Mouse (Mus musculus) CH12.LX (cell line): ENCODE data around the gene Mrps7. TPM values are rescaled to one million over a fixed set of nuclear protein-coding genes. Genes with fewer than 3 reads are reported as not detected.

ENCODE experiments used
- DNase-seq: peaks from one replicate; pipeline ENCODE4 v3.0.0-alpha.2; 2013; ENCODE audit errors: extremely low read depth
- H3K27ac ChIP-seq: 2 replicates; pipeline ENCODE4 v1.5.1; 2012; ENCODE audit warnings: low read depth, mild to moderate bottlenecking, control low read depth, moderate library complexity; ENCODE audit not compliant: insufficient read depth
- H3K27me3 ChIP-seq: replicated peaks from 2 replicates; pipeline ENCODE3; 2012; ENCODE audit warnings: inconsistent platforms
- H3K36me3 ChIP-seq, 2 experiments: replicated peaks in 1 of 2; 2 replicates each; pipeline versions ENCODE3 to v1.6.1; 2012; ENCODE audit warnings: inconsistent platforms in 1 of 2, low read length in 1 of 2, mild to moderate bottlenecking in 1 of 2, mixed read lengths in 1 of 2, moderate library complexity in 1 of 2; ENCODE audit not compliant: control insufficient read depth in 1 of 2, insufficient read depth in 1 of 2
- H3K4me1 ChIP-seq, 2 experiments: 2 replicates each; pipeline ENCODE4 v1.6.1; 2012; ENCODE audit warnings: inconsistent platforms in 1 of 2, moderate library complexity in 1 of 2; ENCODE audit not compliant: insufficient read depth in 2 of 2, control insufficient read depth in 1 of 2
- H3K4me2 ChIP-seq: 2 replicates; pipeline ENCODE4 v1.6.1; 2012; ENCODE audit warnings: low read depth, mild to moderate bottlenecking, control low read depth; ENCODE audit not compliant: poor library complexity, insufficient read depth, severe bottlenecking
- H3K4me3 ChIP-seq, 3 experiments: fragments of 150-350 bp in 1 of 3; sonication (generic) in 1 of 3; replicated peaks in 1 of 3; 2 replicates each; pipeline versions ENCODE3 to v1.5.1; 2011 to 2012; ENCODE audit warnings: low read depth in 2 of 3, low read length in 2 of 3, mild to moderate bottlenecking in 2 of 3, moderate library complexity in 2 of 3, control low read depth in 1 of 3, improper control_type of control experiment in 1 of 3, inconsistent platforms in 1 of 3, mixed read lengths in 1 of 3; ENCODE audit not compliant: poor library complexity in 1 of 3
- H3K79me2 ChIP-seq: replicated peaks from 2 replicates; pipeline ENCODE4 v1.6.1; 2012; ENCODE audit warnings: mild to moderate bottlenecking, moderate library complexity; ENCODE audit not compliant: control insufficient read depth, poor library complexity, insufficient read depth, severe bottlenecking; ENCODE audit errors: extremely low read depth
- H3K9ac ChIP-seq: 2 replicates; pipeline ENCODE4 v1.6.1; 2012; ENCODE audit warnings: low read depth, mild to moderate bottlenecking, control low read depth, moderate library complexity; ENCODE audit not compliant: insufficient read depth
- H3K9me3 ChIP-seq: replicated peaks from 2 replicates; pipeline ENCODE3; 2012; ENCODE audit warnings: low read length, inconsistent platforms, mixed read lengths
- CHD1 ChIP-seq: IDR thresholded peaks from 2 replicates; pipeline ENCODE4 v1.6.1; 2012; ENCODE audit warnings: low read depth, low read length, improper control_type of control experiment, inconsistent platforms
- CHD2 ChIP-seq: IDR thresholded peaks from 2 replicates; pipeline ENCODE4 v1.6.1; 2011; ENCODE audit warnings: low read length, improper control_type of control experiment
- CTCF ChIP-seq, 2 experiments: IDR thresholded peaks in 1 of 2; conservative IDR thresholded peaks in 1 of 2; 2 replicates each; pipeline ENCODE4 v1.5.1; 2011 to 2012; ENCODE audit warnings: low read depth in 2 of 2, low read length in 2 of 2, improper control_type of control experiment in 1 of 2, inconsistent platforms in 1 of 2, mild to moderate bottlenecking in 1 of 2, moderate library complexity in 1 of 2
- E2F4 ChIP-seq: IDR thresholded peaks from 2 replicates; pipeline ENCODE4 v1.6.1; 2011; ENCODE audit warnings: low read depth, low read length, improper control_type of control experiment; ENCODE audit not compliant: insufficient replicate concordance
- ELF1 ChIP-seq: IDR thresholded peaks from 2 replicates; pipeline ENCODE4 v1.6.1; 2014; ENCODE audit warnings: low read depth, mild to moderate bottlenecking, inconsistent platforms, low read length, improper control_type of control experiment
- ETS1 ChIP-seq: conservative IDR thresholded peaks from 2 replicates; pipeline ENCODE4 v1.6.1; 2012; ENCODE audit warnings: low read depth, mild to moderate bottlenecking, inconsistent platforms, low read length, improper control_type of control experiment, moderate library complexity
- HCFC1 ChIP-seq: IDR thresholded peaks from 2 replicates; pipeline ENCODE4 v1.6.1; 2012; ENCODE audit warnings: low read depth, mild to moderate bottlenecking, inconsistent platforms, low read length, improper control_type of control experiment
- JUN ChIP-seq: IDR thresholded peaks from 2 replicates; pipeline ENCODE4 v1.6.1; 2011; ENCODE audit warnings: low read depth, mild to moderate bottlenecking, low read length, improper control_type of control experiment, moderate library complexity; ENCODE audit not compliant: insufficient read depth
- MAFK ChIP-seq: IDR thresholded peaks from 2 replicates; pipeline ENCODE4 v1.6.1; 2011; ENCODE audit warnings: low read length, improper control_type of control experiment; ENCODE audit not compliant: insufficient replicate concordance
- MAX ChIP-seq: IDR thresholded peaks from 2 replicates; pipeline ENCODE4 v1.6.1; 2011; ENCODE audit warnings: low read length, improper control_type of control experiment
- MAZ ChIP-seq: IDR thresholded peaks from 2 replicates; pipeline ENCODE4 v1.6.1; 2012; ENCODE audit warnings: low read depth, mild to moderate bottlenecking, inconsistent platforms, low read length, improper control_type of control experiment, moderate library complexity
- MEF2A ChIP-seq: IDR thresholded peaks from 2 replicates; pipeline ENCODE4 v1.6.1; 2014; ENCODE audit warnings: low read depth, mild to moderate bottlenecking, inconsistent platforms, low read length, improper control_type of control experiment, borderline replicate concordance
- MYC ChIP-seq: IDR thresholded peaks from 2 replicates; pipeline ENCODE4 v1.6.1; 2011; ENCODE audit warnings: low read depth, mild to moderate bottlenecking, improper control_type of control experiment, low read length
- NELFE ChIP-seq: IDR thresholded peaks from 2 replicates; pipeline ENCODE4 v1.6.1; 2011; ENCODE audit warnings: low read depth, low read length, improper control_type of control experiment
- POLR2A ChIP-seq: IDR thresholded peaks from 2 replicates; pipeline ENCODE4 v1.6.1; 2011; ENCODE audit warnings: low read depth, mild to moderate bottlenecking, improper control_type of control experiment, low read length
- POLR2AphosphoS2 ChIP-seq: IDR thresholded peaks from 2 replicates; pipeline ENCODE4 v1.6.1; 2011; ENCODE audit warnings: low read depth, low read length, improper control_type of control experiment
- RCOR1 ChIP-seq: conservative IDR thresholded peaks from 2 replicates; pipeline ENCODE4 v1.6.1; 2012; ENCODE audit warnings: low read depth, mild to moderate bottlenecking, inconsistent platforms, low read length, improper control_type of control experiment
- SIN3A ChIP-seq: IDR thresholded peaks from 2 replicates; pipeline ENCODE4 v1.6.1; 2012; ENCODE audit warnings: low read length, improper control_type of control experiment, inconsistent platforms
- SMC3 ChIP-seq: IDR thresholded peaks from 2 replicates; pipeline ENCODE4 v1.6.1; 2011; ENCODE audit warnings: low read depth, low read length, improper control_type of control experiment
- TBP ChIP-seq: conservative IDR thresholded peaks from 2 replicates; pipeline ENCODE4 v1.6.1; 2011; ENCODE audit warnings: low read depth, low read length, improper control_type of control experiment
- TCF12 ChIP-seq: IDR thresholded peaks from 2 replicates; pipeline ENCODE4 v1.6.1; 2014; ENCODE audit warnings: low read depth, mild to moderate bottlenecking, inconsistent platforms, low read length, improper control_type of control experiment
- USF1 ChIP-seq: IDR thresholded peaks from 2 replicates; pipeline ENCODE4 v1.6.1; 2014; ENCODE audit warnings: low read depth, mild to moderate bottlenecking, inconsistent platforms, low read length, improper control_type of control experiment
- ZC3H11A ChIP-seq: IDR thresholded peaks from 2 replicates; pipeline ENCODE4 v1.6.1; 2012; ENCODE audit warnings: low read depth, mild to moderate bottlenecking, inconsistent platforms, low read length, improper control_type of control experiment
- ZMIZ1 ChIP-seq: IDR thresholded peaks from 2 replicates; pipeline ENCODE4 v1.6.1; 2012; ENCODE audit warnings: low read depth, mild to moderate bottlenecking, inconsistent platforms, low read length, improper control_type of control experiment
- ZNF384 ChIP-seq: IDR thresholded peaks from 2 replicates; pipeline ENCODE4 v1.6.1; 2012; ENCODE audit warnings: low read depth, low read length, improper control_type of control experiment, inconsistent platforms
- dilution Hi-C: fragments of 300-500 bp; cut with MboI; formaldehyde crosslinking; loops from 2 replicates; pipeline ENCODE4 v1.14.3; 2020; ENCODE audit warnings: low sequenced_read_pairs; ENCODE audit not compliant: extremely low pct_unique_long_range_greater_than_20kb, extremely low pct_ligation_motif_present
- in situ Hi-C: fragments of 300-500 bp; cut with MboI; formaldehyde crosslinking; loops from 3 replicates; pipeline ENCODE4 v1.14.3; 2019; ENCODE audit warnings: low sequenced_read_pairs, low pct_ligation_motif_present, low pct_unique_long_range_greater_than_20kb, mixed read lengths
- polyA plus RNA-seq: library from polyadenylated mRNA; unstranded; fragments of >175 nt; gene quantifications from 2 replicates; pipeline ENCODE4 v1.2.1, GENCODE M21; 2012; ENCODE audit warnings: low read depth; ENCODE audit not compliant: insufficient read length
- total RNA-seq, 2 experiments: library from RNA; depleted of rRNA; stranded (reverse); fragments of 300-350 nt in 1 of 2; fragments of >200 nt in 1 of 2; gene quantifications; 2 replicates each; pipeline ENCODE4 v1.2.3; 2012 to 2014

The Mrps7 gene
- total and polyA plus RNA-seq, 3 experiments = 154 to 172 (median 157) TPM

GRCm38 (mm10) chr11:115641664-115642036 lies 37.9 kb downstream of the Mrps7 start:
- peak overlapping the region; percentile 41 for H3K9ac ChIP-seq
- H3K36me3 ChIP-seq = peaks cover 18 to 22% of the 10 kb centered on the region in 2 experiments
- H3K4me3 ChIP-seq = peak overlapping the region in 1 of 3 experiments; percentile 26
- H3K27ac ChIP-seq = peak overlapping the region; percentile 98
- in situ Hi-C loops = loop anchor here (5.0 to 25.0 kb wide), 3 partner anchors 71 to 771 kb away; partner anchors contain the start of genes Caskin2, Rnf157 and Tsen54
- no peak for DNase-seq
- peaks cover 61 to 95% of the 10 kb centered on the region in 2 experiments for H3K4me1 ChIP-seq
- dilution Hi-C loops = no loop called here
- no peaks in the 10 kb centered on the region for H3K27me3 ChIP-seq
- peaks cover 13% of the 10 kb centered on the region for H3K79me2 ChIP-seq
- TF ChIP-seq MAFK = no peak
- no peak for TF ChIP-seq USF1
- no peak; the same call in 1 of the 2 replicates for TF ChIP-seq MAZ
- TF ChIP-seq TCF12 = no peak
- TF ChIP-seq E2F4 = 0 out of 2 replicates have a peak, but pooled peaks have one; percentile 22
- no peak for TF ChIP-seq MAX
- no peak for TF ChIP-seq ZC3H11A
- TF ChIP-seq JUN = no peak
- TF ChIP-seq CHD1 = peak; percentile 70
- 0 out of 2 replicates have a peak, but pooled peaks have one; percentile 51 for TF ChIP-seq TBP
- TF ChIP-seq POLR2AphosphoS2 = 0 out of 2 replicates have a peak, but pooled peaks have one; percentile 4
- no peak; the same call in 1 of the 2 replicates for TF ChIP-seq CHD2
- TF ChIP-seq HCFC1 = no peak
- no peak; the same call in 1 of the 2 replicates for TF ChIP-seq ZMIZ1
- TF ChIP-seq ELF1 = no peak
- peak; percentile 54; the same call in 1 of the 2 replicates for TF ChIP-seq NELFE
- H3K4me2 ChIP-seq = peak overlapping the region; percentile 14; the same call in 1 of the 2 replicates
- H3K9me3 ChIP-seq = no peaks in the 10 kb centered on the region

GRCm38 (mm10) chr11:115642705-115643104 lies 39.0 kb downstream of the Mrps7 start:
- in situ Hi-C loops (loop anchor here (5.0 to 25.0 kb wide), 3 partner anchors 70 to 770 kb away; partner anchors contain the start of genes Caskin2, Rnf157 and Tsen54), dilution Hi-C loops (no loop called here)
- Histone ChIP-seq H3K27me3 (no peaks in the 10 kb centered on the region), H3K9ac (no peak overlapping the region), H3K4me3 (no peak overlapping the region), H3K9me3 (no peaks in the 10 kb centered on the region), H3K4me1 (peaks cover 59 to 94% of the 10 kb centered on the region in 2 experiments), H3K27ac (peak overlapping the region; percentile 83), H3K79me2 (peaks cover 18% of the 10 kb centered on the region), H3K36me3 (peaks cover 23 to 29% of the 10 kb centered on the region in 2 experiments), H3K4me2 (no peak overlapping the region)
- DNase-seq = no peak
- TF ChIP-seq TCF12 (no peak), MEF2A (no peak), MYC (peak; percentile 70; the same call in 1 of the 2 replicates), SIN3A (no peak), ZNF384 (peak; percentile 60), POLR2AphosphoS2 (no peak), SMC3 (peak; percentile 11; the same call in 1 of the 2 replicates), ETS1 (no peak), POLR2A (no peak), CTCF (conservative IDR thresholded peaks at IDR 0.05 in 1 of 2, IDR thresholded peaks at IDR 0.05 in 1 of 2; ENCODE audit: low read depth in 2 of 2, low read length in 2 of 2) (peak in 1 of 2 experiments; percentile 22; a peak in 1 of 4 replicates), RCOR1 (no peak), JUN (no peak)
